Mouse (Mus musculus) hematopoietic stem cell, adult 5-6 weeks (primary cell): Measurements from ENCODE around the gene Mrfap1. TPM values are rescaled to one million over a fixed set of nuclear protein-coding genes. Genes with fewer than 3 reads are reported as not detected.

Source experiments
- ATAC-seq, 2 experiments: fragments of 125-278 bp in 1 of 2; replicated peaks in 1 of 2; 2 replicates each; pipeline ENCODE4 v1.8.0; 2016 to 2017; ENCODE audit warnings: inconsistent platforms in 2 of 2, mild to moderate bottlenecking in 2 of 2, moderate number of reproducible peaks in 2 of 2, low read depth in 1 of 2, moderate TSS enrichment in 1 of 2; ENCODE audit not compliant: low FRiP score in 2 of 2, poor library complexity in 2 of 2, severe bottlenecking in 2 of 2, insufficient read depth in 1 of 2, low TSS enrichment in 1 of 2
- total RNA-seq: library from RNA; stranded (forward); fragments of 172-1452, 232-1000 nt; gene quantifications from 2 replicates; pipeline ENCODE4 v1.2.3, GENCODE M21; 2017

Mrfap1 gene
- total RNA-seq, result 300 and 329 TPM in 2 replicates

- ATAC-seq, result peak; percentile 70 to 78
Observed at GRCm38 (mm10) chr5:36796296-36797014, at the start of gene Mrfap1. TSS of gene Mrfap1 (minus strand) at chr5:36796772.

- ATAC-seq, result no peak
Observed at GRCm38 (mm10) chr5:36844490-36844889, 47.9 kb upstream of the Mrfap1 start.

- no peak for ATAC-seq
Observed at GRCm38 (mm10) chr5:36841701-36842100, 45.1 kb upstream of the Mrfap1 start.

GRCm38 (mm10) chr5:36840092-36840491 is 43.5 kb upstream of the Mrfap1 start:
- no peak for ATAC-seq

GRCm38 (mm10) chr5:36839602-36840001 is 43.0 kb upstream of the Mrfap1 start:
- ATAC-seq, result no peak

GRCm38 (mm10) chr5:36839032-36839431 is 42.5 kb upstream of the Mrfap1 start:
- ATAC-seq, result no peak

GRCm38 (mm10) chr5:36835933-36836332 is 39.4 kb upstream of the Mrfap1 start:
- peak; percentile 67 to 85; a peak in 3 of 4 replicates for ATAC-seq

GRCm38 (mm10) chr5:36831272-36831671 is 34.7 kb upstream of the Mrfap1 start:
- ATAC-seq, result no peak

- peak; percentile 85 to 90 for ATAC-seq
Observed at GRCm38 (mm10) chr5:36829913-36830879, 33.6 kb upstream of the Mrfap1 start, which contains the start of gene Man2b2. TSS of gene Man2b2 (minus strand) at chr5:36830653.

- no peak for ATAC-seq
Observed at GRCm38 (mm10) chr5:36829098-36829497, 32.5 kb upstream of the Mrfap1 start.

- ATAC-seq, result no peak
Observed at GRCm38 (mm10) chr5:36822907-36823306, 26.3 kb upstream of the Mrfap1 start.

- peak in 1 of 2 experiments; percentile 35; a peak in 1 of 4 replicates for ATAC-seq
Observed at GRCm38 (mm10) chr5:36820142-36820541, 23.6 kb upstream of the Mrfap1 start.

- no peak for ATAC-seq
Observed at GRCm38 (mm10) chr5:36819742-36820141, 23.2 kb upstream of the Mrfap1 start.

- ATAC-seq, result no peak
Observed at GRCm38 (mm10) chr5:36817738-36818137, 21.2 kb upstream of the Mrfap1 start.

- ATAC-seq, result peak; percentile 56; a peak in 3 of 4 replicates
Observed at GRCm38 (mm10) chr5:36814554-36814953, 18.0 kb upstream of the Mrfap1 start.

- peak; percentile 47 to 64; a peak in 3 of 4 replicates for ATAC-seq
Observed at GRCm38 (mm10) chr5:36811413-36811812, 14.8 kb upstream of the Mrfap1 start.

- ATAC-seq, result peak in 1 of 2 experiments; percentile 53; a peak in 2 of 4 replicates
Observed at GRCm38 (mm10) chr5:36810634-36811033, 14.1 kb upstream of the Mrfap1 start.

GRCm38 (mm10) chr5:36809123-36809522 is 12.6 kb upstream of the Mrfap1 start:
- no peak for ATAC-seq
